Mouse (Mus musculus) ovary, adult 18-20 months (tissue): ENCODE measurements around the gene Rcsd1.
"Not testable (repeated sequence)": the region's sequence is repeated elsewhere in the genome, so short reads cannot be mapped to it uniquely, and the experiment has no call there.

ENCODE experiments used
- DNase-seq: peaks from one replicate; pipeline ENCODE4 v3.0.0; 2022; ENCODE audit warnings: low spot score, mixed read lengths

Rcsd1 gene

GRCm38 (mm10) chr1:165689845-165690244, 19.7 kb downstream of the Rcsd1 start:
- no peak for DNase-seq

- no peak for DNase-seq
These were observed 21.7 kb downstream of the Rcsd1 start for GRCm38 (mm10) chr1:165687861-165688260.

GRCm38 (mm10) chr1:165686963-165687362, 22.6 kb downstream of the Rcsd1 start:
- no peak for DNase-seq

GRCm38 (mm10) chr1:165686349-165686748, 23.2 kb downstream of the Rcsd1 start:
- no peak for DNase-seq

- no peak for DNase-seq
These were observed 25.0 kb downstream of the Rcsd1 start for GRCm38 (mm10) chr1:165684261-165685203.

- DNase-seq = no peak
These were observed 27.3 kb downstream of the Rcsd1 start for GRCm38 (mm10) chr1:165682056-165682853.

GRCm38 (mm10) chr1:165681045-165681794, 28.3 kb downstream of the Rcsd1 start:
- DNase-seq = no peak

GRCm38 (mm10) chr1:165680086-165680485, 29.5 kb downstream of the Rcsd1 start:
- DNase-seq = not testable (repeated sequence)

- no peak for DNase-seq
These were observed 29.9 kb downstream of the Rcsd1 start for GRCm38 (mm10) chr1:165679618-165679997.

- no peak for DNase-seq
These were observed 30.5 kb downstream of the Rcsd1 start for GRCm38 (mm10) chr1:165678861-165679617.

- DNase-seq = no peak
These were observed 32.0 kb downstream of the Rcsd1 start for GRCm38 (mm10) chr1:165677558-165677957.

- no peak for DNase-seq
These were observed 32.6 kb downstream of the Rcsd1 start for GRCm38 (mm10) chr1:165676993-165677392.

GRCm38 (mm10) chr1:165675167-165675566, 34.4 kb downstream of the Rcsd1 start:
- no peak for DNase-seq

- no peak for DNase-seq
These were observed 37.2 kb downstream of the Rcsd1 start for GRCm38 (mm10) chr1:165672355-165672754.

- DNase-seq = no peak
These were observed 39.5 kb downstream of the Rcsd1 start for GRCm38 (mm10) chr1:165670056-165670455.

GRCm38 (mm10) chr1:165668904-165669303, 40.7 kb downstream of the Rcsd1 start:
- DNase-seq = no peak

GRCm38 (mm10) chr1:165667380-165667779, 42.2 kb downstream of the Rcsd1 start:
- DNase-seq = no peak

- DNase-seq = no peak
These were observed 42.6 kb downstream of the Rcsd1 start for GRCm38 (mm10) chr1:165666944-165667343.

- no peak for DNase-seq
These were observed 43.8 kb downstream of the Rcsd1 start for GRCm38 (mm10) chr1:165665758-165666157.

GRCm38 (mm10) chr1:165663277-165663676, 46.3 kb downstream of the Rcsd1 start:
- DNase-seq = no peak

GRCm38 (mm10) chr1:165662426-165663192, 46.9 kb downstream of the Rcsd1 start:
- no peak for DNase-seq
